Mouse (Mus musculus): ENCODE results near the gene Mrps14. TPM values are rescaled to one million over a fixed set of nuclear protein-coding genes. Genes with fewer than 3 reads are reported as not detected.

Gene Mrps14
- 10 to 100 TPM; 77.8 to 83.5 TPM for total RNA-seq (2021)
- long read RNA-seq, experiment 1, transcript Mrps14-203 (3 exons, 2,999 nt), result major isoform, 89 of 95 reads
- long read RNA-seq, experiment 1, partial matches to known transcripts, result 3 of 95 reads
- long read RNA-seq, experiment 1, other reads (novel, unspliced or antisense), result 3 of 95 reads
- long read RNA-seq, experiment 2, transcript Mrps14-203 (3 exons, 2,999 nt), result major isoform, 75 of 77 reads
- long read RNA-seq, experiment 2, partial matches to known transcripts, result 0 of 77 reads
- long read RNA-seq, experiment 2, other reads (novel, unspliced or antisense), result 0 of 77 reads

DNA sequence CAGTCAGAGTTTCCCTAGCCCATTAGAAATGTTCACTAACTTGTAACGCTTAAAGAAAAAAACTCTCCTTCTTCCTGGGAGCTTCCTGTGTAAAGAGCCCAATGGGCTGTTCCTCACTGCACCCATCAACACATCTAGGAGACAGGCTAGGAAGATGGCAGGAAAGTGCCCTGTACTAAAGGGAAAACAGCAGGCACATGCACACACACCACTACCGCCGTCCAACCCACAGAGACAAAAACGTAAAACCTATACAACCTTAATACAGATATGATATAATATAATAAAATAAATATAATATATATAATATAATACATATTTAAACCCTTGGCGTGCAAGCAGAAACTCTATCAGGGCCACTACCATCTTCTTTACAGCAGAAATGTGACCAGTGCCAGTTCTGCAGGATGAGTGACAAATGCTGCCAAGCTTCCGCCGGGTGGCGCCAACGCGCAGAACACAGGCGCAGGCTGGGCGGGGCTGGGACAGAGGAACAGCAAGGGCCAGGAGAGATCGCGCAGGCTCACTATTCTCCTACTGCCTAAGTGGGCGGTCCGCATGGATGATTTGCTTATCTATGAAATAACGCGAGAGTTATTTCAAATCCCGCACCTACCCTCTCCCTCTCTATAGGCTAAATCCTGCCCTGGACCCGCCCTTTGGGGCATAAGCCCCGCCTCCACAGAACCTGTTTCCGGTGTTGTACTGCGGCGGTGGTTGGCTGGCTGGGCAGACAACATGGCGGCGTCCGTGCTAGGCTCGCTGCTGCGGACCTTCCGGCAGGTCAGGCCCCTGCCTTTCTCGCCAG is at the start of gene Mrps14:
Gene Mrps14, plus strand, starts transcription at position 687 of the 808 bp plus-strand sequence.
- peak; percentile 93 to 98 for DNase-seq (ENCODE audit: low spot score in 2 of 2)

DNA sequence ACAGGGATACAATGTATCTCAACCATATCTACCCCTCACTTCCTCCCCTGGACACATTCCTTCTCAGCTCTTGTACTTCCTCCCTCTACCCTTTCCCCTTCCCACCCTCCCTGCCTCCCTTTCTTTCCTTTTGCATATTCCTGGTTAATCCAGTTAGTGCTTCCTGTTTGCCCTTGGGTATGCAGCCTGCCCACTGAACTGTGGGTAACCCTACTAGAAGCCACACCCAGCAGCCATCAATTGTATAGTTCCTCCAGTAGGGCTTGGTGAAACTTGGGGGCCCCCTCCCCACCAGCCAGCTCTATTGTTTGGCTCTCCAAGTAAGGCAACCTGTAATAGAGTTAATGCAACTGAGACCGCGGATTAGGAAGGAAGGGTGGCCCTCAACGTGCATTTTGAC is 49.4 kb upstream of the Mrps14 start:
- no peak for DNase-seq (ENCODE audit: low spot score in 2 of 2)

DNA sequence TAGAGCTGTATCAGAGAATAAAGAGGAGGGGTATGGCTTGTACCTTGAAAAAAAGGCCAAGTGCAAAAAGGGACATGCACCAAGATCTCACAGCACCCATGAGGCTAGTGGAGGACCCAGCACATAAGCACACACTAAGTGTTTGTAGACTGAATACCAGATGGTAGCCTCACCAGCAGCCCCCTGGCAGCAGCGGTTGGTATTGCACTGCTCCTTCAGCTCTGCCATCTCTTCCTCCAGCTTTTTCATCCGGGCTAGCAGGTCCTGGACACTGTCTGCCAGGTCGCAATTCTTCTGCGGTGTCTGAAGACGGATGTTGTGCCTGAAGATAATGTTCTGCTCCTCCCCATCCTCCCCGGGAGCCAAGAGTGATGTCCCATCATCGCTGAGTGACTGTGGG is 47.7 kb upstream of the Mrps14 start:
- DNase-seq (ENCODE audit: low spot score in 2 of 2), result no peak

DNA sequence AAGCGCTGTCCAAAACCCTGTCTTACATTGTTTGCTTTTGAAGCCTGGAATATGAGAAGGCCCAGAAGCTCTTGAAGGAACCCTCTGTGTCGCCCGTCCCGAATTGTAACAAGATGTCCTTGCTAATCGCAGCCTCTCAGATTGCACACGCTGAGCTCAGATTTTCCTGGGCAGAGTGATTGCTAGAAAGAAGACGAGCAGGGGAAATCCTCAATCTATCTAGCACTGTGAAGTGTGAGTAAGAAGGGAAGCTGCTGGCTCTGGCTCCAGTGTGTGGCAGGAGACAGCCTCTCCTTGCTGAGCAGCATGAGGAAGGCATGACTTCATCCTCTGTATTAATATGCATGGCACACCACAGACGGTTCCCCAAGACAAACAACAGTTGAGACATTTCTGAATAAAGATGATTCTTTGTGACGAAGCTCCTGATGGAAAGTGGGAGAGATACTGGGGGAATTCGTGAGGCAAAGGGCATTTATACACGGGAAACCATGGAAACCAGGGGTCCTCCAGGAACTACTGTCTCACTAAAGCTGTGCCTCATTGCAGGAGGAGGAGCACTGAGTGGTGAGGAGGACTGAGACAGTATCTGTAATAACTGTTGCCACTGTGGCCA is 45.6 kb upstream of the Mrps14 start:
- DNase-seq (ENCODE audit: low spot score in 2 of 2), result no peak

DNA sequence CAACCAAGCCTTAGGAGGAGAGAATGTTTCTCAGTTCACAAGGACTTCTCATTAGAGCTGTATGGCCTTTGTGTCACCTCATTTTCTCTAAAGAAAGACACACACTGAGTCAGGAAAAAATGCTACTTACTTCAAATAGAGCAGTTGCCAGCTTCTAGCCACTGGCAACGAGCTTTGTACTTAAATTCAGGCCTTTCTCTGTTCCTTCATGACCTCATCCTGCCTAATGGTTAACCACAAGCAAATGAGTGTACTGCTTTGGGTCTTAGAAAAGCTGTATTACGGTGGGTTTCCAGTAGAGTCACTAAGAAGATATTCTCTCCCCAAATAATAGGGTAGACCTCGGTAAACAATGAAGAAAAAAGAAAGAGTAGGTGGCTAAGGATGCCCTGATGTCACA is 44.3 kb upstream of the Mrps14 start:
- DNase-seq (ENCODE audit: low spot score in 2 of 2), result no peak

DNA sequence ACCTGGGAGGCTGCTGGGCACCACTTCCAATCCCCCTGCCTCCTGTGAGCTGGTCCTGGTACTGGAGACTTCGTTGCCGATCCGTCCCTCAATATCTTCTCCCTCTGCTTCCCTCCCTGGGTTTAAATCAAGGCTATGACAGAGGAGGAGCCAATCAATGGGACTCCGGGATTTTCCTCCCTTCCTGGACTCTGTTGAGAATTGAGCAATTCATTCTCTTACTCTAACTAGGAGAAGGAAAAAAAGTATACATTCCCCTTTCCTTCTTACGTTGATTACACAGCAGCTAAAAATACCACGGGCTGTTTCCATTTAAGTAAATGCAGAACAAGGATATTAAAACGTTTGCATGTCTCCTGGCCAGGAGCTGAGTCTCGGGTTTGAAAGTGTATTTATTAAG is 41.5 kb upstream of the Mrps14 start, which contains the start of gene Tnn:
Gene Tnn, minus strand, starts transcription at position 101 of the 400 bp plus-strand sequence.
- no peak for DNase-seq (ENCODE audit: low spot score in 2 of 2)

DNA sequence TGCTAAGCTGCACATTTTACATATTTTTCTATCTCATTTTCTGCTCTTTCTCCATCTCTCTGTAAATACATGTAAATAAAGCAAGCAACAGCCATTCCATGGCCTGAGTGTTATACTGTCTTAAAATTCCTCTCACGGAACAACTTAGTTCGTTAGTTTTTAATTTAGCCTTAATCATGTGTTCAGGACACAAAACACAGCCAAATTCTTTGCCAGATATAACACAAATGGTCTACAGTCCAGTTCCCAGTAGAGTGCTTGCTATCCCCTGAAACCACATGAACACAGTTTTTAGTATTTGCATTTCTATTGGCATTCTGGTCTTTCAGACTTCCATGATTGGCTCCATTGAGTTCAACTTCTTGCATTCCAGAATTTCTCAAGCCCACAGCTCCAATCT is 36.8 kb upstream of the Mrps14 start:
- DNase-seq (ENCODE audit: low spot score in 2 of 2), result no peak

DNA sequence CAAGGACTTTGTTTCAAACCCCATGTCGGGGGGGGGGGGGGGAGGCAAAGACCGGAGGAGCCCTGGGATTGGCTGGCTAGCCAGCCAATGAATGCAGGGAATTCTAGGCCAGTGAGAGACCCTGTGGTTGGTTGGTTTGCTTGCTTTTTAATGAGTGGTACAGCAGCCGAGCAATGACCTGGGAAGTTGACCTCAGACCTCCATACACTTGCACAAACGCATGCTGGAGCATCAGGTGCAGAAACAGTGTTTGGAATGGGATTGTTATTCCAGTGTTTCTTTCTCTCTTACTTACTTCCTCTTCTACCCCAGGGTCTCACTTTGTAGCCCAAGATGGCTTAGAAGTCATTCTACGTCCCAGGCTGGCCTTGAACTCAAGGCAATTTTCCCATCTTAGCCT is 28.4 kb upstream of the Mrps14 start:
- DNase-seq (ENCODE audit: low spot score in 2 of 2), result no peak

DNA sequence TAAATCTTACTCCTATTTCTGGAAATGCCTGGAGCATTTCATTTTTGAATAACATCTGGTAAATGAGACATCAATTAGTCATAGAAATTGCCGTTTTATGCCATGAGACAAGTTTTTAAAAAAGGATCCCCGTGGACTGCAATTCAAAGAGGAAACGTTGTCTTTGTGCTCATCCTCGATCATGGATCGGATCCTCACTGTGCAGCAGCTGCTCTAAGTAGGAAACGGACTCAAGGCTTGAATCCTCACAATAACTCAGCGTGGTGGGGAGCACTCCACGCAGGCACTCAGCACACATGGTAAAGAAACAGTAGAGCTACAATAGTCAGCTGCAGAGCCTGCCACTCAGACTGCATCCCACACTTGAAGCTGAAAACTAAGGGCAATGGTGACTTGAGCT is 18.1 kb upstream of the Mrps14 start:
- DNase-seq (ENCODE audit: low spot score in 2 of 2), result no peak

DNA sequence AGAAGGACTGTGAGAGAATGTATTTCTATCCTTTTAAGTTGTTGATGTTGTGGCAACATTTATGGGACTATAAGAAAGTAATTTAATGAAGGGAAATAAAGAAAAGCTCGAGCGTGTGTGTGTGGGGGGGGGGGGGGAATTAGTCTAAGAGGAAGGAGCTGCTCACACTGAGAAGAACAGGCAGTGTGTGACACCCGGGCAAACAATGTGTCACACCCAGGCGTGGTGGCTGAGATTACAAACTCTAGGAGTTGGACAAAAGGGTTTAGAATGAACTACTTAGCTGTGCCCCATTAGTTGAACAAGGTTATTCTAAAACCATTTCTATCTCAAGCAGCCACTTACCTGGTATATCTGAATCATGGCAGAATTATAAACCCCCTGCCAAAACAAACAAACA is 13.8 kb upstream of the Mrps14 start:
- DNase-seq (ENCODE audit: low spot score in 2 of 2), result no peak

DNA sequence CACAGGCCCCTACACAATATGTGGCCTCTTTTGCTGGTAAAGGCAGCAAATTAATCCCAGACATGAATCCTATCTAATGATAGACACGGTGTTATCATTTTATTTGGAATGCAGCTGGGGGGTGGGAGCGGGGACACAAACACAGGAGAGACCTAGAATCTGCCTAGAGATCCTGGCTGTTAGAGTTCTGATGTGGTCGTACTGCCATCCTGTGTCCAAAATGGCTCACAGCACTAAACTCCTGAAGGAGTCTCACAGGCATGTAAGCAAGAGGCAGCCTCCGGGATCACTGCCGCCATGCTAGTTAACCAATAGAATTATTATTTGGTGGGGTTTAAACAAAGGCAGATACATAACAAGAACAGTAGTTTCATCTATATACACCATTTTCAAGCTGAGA is 10.5 kb upstream of the Mrps14 start:
- no peak for DNase-seq (ENCODE audit: low spot score in 2 of 2)

DNA sequence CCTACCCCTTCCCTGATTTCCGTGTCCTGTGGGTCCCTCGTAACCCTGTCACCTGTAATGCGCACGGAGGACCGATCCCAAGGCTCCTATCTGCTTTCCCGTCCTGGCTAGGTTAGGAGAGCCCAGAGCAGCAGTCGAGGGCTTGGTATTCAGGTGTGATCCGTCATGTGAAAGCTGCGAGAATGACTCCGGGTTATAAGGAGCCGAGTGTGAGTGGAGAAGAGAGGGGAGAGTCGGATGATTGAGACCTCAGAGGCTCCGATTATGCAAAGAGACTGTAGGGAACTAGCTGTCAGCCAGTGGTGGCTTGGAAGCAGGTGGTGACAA is 285 bp downstream of the Mrps14 start:
- no peak for DNase-seq (ENCODE audit: low spot score in 2 of 2)

DNA sequence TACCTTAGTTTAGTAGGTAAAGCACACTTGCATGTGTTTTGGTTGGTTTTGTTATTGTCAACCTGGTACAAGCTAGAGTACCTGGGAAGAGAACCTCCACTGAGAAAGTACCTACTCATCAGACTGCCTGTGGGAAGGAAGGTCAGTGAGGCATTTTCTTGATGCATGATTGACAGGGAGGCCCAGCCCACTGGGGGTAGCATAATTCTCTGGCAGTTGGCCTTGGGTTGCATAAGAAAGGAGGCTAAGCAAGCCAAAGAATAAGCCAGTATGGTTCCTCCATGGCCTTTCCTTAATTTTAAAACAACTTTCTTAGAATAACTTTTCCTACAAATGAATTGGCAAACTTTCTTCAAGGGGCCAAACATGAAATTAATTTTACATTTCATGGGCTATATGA is 10.5 kb downstream of the Mrps14 start:
- DNase-seq (ENCODE audit: low spot score in 2 of 2), result no peak

DNA sequence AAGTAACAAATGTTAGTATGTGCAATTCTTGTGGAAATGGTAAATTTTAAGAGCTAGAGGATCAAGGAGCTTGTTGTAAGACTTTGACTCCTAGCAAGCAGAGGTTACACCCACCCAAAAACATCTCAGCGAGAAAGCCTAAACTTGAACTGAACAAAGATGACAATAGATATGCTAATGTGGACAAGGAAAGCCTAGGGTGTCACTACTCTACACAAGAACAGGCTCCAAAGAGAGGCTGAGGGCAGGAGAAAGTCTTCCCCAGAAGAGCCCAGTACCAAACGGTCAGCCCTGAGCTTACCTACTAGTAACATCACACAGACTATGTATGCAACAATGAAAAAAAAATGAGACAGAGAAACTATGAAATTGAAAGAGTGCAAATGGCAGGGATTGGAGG is 14.8 kb downstream of the Mrps14 start:
- no peak for DNase-seq (ENCODE audit: low spot score in 2 of 2)

DNA sequence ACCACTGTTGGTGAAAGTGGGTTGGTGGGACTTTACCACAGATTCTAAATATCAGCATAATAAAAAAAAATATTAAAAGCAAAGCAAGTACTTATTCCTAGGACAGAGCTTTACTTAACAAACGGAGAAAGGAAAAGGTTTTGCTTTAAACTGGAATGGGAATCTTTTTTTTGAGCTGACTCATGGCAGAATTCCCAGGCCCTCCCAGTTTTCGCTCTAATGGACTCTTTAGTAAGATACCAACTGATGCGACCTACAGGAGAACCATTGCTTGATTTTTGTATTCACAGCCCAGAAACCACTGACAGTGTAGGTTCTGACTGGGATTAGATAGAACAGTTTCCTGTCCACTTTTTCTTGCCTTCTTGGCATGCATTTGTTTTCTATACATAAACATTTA is 15.6 kb downstream of the Mrps14 start:
- DNase-seq (ENCODE audit: low spot score in 2 of 2), result no peak

DNA sequence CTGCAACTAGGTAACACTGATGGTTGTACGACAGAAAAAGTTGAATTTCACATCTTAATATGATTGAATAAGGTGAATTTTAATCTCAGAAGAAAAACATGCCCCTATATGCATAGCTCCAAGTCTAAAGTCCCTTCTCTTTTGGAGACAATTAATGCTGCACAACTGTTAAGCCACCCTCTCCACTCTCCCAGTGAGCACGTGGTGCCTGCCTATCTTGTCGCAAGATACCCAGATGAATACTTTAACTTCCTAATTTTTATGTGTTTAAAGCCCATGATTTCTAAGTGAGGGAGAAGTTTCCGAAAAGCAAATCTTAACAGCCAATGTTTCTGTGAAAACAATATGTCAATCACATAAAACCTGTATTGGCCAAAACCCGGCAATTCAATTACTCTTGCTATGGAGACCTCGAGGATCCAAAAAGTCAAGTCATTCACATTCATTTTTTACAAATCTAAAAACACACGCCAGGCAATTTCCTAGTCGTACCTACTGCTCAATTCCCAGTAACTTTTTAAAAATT is 16.6 kb downstream of the Mrps14 start:
- DNase-seq (ENCODE audit: low spot score in 2 of 2), result no peak

DNA sequence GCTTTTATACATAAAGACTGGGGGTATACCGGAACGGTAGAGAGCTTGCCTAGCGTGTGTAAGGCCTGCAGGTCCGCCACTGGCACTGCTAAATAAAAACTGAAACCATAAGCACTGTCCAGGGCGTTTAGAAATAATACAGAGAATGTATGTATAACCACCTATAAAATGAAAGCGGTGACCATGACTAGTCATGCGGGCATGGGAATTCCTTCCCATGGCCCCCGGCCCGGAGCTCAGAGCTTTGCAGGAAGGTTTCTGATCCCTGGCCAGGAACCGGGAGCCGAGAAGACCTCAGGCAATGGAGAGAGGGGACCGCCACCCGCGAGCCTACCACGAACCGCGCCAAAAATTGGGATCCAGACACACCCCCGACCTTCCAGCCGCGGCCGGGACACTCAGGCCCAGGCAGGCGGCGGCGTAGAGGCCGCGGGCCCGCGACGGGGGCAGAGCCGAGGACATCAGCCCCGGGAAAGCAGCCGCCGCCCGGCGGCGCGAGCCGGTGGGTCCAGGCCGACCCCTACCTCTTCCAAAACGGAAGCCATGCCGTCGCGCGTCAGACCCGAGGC is 17.2 kb downstream of the Mrps14 start:
- DNase-seq (ENCODE audit: low spot score in 2 of 2), result peak in 1 of 2 experiments; percentile 63

DNA sequence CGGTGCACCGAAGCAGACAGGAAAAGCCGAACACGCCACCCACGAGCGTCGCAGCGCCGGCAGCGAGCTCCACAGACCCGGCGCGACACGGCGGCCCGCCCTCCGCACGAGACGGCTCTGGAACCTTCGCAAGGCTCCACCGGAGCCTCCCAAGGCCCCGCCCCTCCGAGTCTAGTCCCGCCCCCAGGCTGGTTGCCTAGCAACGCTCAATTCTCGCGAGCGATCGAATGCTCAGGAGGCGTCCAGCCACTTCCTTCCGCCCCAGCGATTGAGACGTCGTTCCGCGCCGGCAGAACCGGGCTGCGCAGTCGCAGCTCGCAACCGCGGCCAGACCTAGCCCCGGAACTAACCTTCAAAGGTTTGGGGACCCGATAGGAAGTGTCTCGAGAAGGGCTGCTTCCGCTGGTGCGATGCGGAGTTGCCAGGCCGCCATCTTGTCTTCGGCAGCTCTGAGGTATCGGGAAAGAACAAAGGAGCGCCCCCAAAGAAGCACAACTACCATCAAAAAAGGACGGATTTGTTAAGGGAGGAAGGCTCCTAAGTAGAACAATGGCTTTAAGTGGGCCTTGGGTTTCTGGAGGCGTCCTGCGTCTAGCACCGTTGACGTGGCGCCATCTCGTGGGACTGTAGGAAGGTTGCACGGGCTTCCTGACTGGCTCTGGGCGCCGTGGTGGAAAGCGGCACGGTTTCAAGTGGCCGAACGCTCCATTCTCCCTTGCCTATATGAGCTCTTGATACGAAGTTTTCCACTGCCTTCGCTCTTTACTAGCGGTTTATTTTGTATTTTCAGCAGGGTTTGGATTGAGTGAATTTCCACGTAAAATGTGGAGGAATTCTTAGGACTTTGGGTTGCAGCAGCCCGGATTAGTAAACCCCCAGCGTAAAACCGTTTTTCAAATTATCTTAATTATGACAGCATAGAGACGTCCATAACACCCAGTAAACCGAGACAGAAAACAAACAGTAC is 18.0 kb downstream of the Mrps14 start, which contains the start of gene Cacybp:
Gene Cacybp, minus strand, starts transcription at position 173 of the 967 bp plus-strand sequence.
- peak; percentile 99 to 100 for DNase-seq (ENCODE audit: low spot score in 2 of 2)

DNA sequence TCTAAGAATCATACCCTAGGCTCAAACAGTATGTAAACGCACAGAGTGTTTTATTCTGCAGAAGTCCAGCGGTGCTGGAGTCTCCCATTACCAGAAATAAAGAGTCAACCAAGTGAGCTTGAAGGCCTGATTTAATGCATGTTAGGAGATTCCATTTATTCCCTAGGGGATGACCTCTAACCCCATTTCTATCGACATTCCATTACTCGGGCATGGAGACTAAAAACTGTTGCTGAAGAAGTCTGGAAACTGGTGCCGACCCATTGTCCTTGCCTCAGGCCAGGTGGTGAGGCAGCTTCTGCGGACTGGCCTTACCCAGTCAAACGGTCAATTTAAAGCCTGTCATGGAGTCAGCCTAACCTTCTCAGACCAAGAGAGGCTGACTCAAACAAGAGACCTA is 19.2 kb downstream of the Mrps14 start:
- DNase-seq (ENCODE audit: low spot score in 2 of 2), result no peak

DNA sequence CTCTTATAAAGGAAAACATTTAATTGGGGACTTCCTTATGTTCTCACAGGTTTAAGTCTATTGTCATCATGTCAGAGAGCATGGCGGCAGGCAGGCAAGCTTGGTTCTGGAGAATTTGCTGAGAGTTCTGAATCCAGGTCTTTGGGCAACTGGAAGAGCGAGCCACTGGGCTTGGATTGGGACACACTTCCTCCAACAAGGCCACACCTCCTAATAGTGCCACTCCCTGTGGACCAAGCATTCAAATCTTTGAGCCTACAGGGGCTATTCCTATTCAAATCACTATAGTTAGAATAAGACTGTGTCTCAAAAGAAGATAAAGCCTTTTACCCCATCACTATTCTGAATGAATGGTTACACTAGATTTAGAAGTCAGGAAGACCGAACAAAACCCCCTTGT is 22.9 kb downstream of the Mrps14 start:
- no peak for DNase-seq (ENCODE audit: low spot score in 2 of 2)

DNA sequence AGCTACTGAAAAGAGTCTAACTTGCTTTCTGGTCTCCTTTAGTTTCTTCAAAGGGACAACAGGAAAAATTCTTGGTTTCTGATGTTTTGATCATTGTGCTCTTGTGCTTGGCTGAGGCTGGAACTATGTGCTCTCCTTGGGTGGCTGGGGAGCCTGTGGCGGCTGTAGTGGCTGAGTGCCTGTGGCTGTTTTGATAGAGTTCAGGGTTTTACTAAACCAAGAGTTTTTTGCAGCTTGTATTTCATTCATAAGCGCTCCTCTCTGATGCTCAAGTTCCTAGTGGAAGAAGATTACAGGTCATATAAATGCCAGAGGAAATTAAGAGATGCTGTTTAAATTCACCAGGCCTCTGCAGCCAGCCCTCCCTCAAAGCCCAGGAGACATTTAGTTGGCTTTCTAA is 29.1 kb downstream of the Mrps14 start:
- no peak for DNase-seq (ENCODE audit: low spot score in 2 of 2)
